Mouse (Mus musculus) Patski (cell line): ENCODE measurements around the gene Robo2. TPM values are rescaled to one million over a fixed set of nuclear protein-coding genes. Genes with fewer than 3 reads are reported as not detected.
"Not testable (repeated sequence)": the region's sequence is repeated elsewhere in the genome, so short reads cannot be mapped to it uniquely, and the experiment has no call there.

ENCODE experiments used
- ATAC-seq: fragments of 100-300 bp; one replicate; pipeline ENCODE4 v1.8.0; 2021
- CTCF ChIA-PET: fragments of 350-600 bp; sonication (Branson Sonifier 250); formaldehyde crosslinking; loops from one replicate; lab custom pipeline; 2022; ENCODE audit warnings: inconsistent platforms; lab: Charles Lee
- POLR2A ChIA-PET: fragments of 350-600 bp; sonication (Branson Sonifier 250); formaldehyde crosslinking; loops from one replicate; lab custom pipeline; 2022; ENCODE audit warnings: antibody characterized with exemption, inconsistent platforms; lab: Charles Lee
- DNase-seq: peaks from one replicate; pipeline ENCODE4 v3.0.0-alpha.2; 2011; ENCODE audit warnings: low read depth, low spot score
- H3K27me3 ChIP-seq: fragments of 371-371 bp; one replicate; pipeline ENCODE4 v1.5.1; 2021
- CTCF ChIP-seq: fragments of 100-300 bp; IDR thresholded peaks from one replicate; pipeline ENCODE4 v1.5.1; 2021
- in situ Hi-C: fragments of 300-500 bp; cut with MboI; formaldehyde crosslinking; loops from 3 replicates; pipeline ENCODE4 v1.11.1; 2018; ENCODE audit warnings: low pct_unique_long_range_greater_than_20kb, mixed read lengths
- polyA plus RNA-seq: library from polyadenylated mRNA; unstranded; gene quantifications from one replicate; pipeline ENCODE4 v1.2.3, GENCODE M21; 2021

The Robo2 gene
- polyA plus RNA-seq, 1 experiment from 2014 or later = 0.01 TPM

- ATAC-seq = no peak
- POLR2A ChIA-PET = no interaction called here
- CTCF ChIA-PET = no interaction called here
- TF ChIP-seq CTCF = no peak
- H3K27me3 ChIP-seq = no peaks in the 10 kb centered on the region
- no peak for DNase-seq
- in situ Hi-C loops = no loop called here
Observed at GRCm38 (mm10) chr16:74162041-74162440, 249.6 kb downstream of the Robo2 start.

- DNase-seq = no peak
- H3K27me3 ChIP-seq = no peaks in the 10 kb centered on the region
- in situ Hi-C loops = no loop called here
- ATAC-seq = no peak
- TF ChIP-seq CTCF = no peak
- POLR2A ChIA-PET = no interaction called here
- CTCF ChIA-PET = interaction anchor here (1.0 kb wide), 1 partner anchor 11 kb away, joined by 3 read pairs; no protein-coding TSS in a partner anchor
Observed at GRCm38 (mm10) chr16:74159189-74159588, 252.4 kb downstream of the Robo2 start.

GRCm38 (mm10) chr16:74136181-74136580, 275.4 kb downstream of the Robo2 start:
- DNase-seq (no peak), ATAC-seq (no peak)
- H3K27me3 ChIP-seq = no peaks in the 10 kb centered on the region
- ChIA-PET POLR2A (no interaction called here), CTCF (no interaction called here)
- in situ Hi-C loops = no loop called here
- TF ChIP-seq CTCF = no peak

GRCm38 (mm10) chr16:74132833-74133232, 278.8 kb downstream of the Robo2 start:
- TF ChIP-seq CTCF = no peak
- ChIA-PET POLR2A (no interaction called here), CTCF (no interaction called here)
- H3K27me3 ChIP-seq = no peaks in the 10 kb centered on the region
- DNase-seq (no peak), ATAC-seq (no peak)
- in situ Hi-C loops = no loop called here

- ChIA-PET CTCF (interaction anchor here (1.1 kb wide), 1 partner anchor 718 kb away, joined by 3 read pairs; no protein-coding TSS in a partner anchor), POLR2A (no interaction called here)
- no peak for TF ChIP-seq CTCF
- in situ Hi-C loops = no loop called here
- no peak for DNase-seq
- ATAC-seq = no peak
- H3K27me3 ChIP-seq = no peaks in the 10 kb centered on the region
Observed at GRCm38 (mm10) chr16:74131370-74131769, 280.3 kb downstream of the Robo2 start.

- DNase-seq (no peak), ATAC-seq (no peak)
- POLR2A ChIA-PET = no interaction called here
- in situ Hi-C loops = no loop called here
- no peak for TF ChIP-seq CTCF
- CTCF ChIA-PET = no interaction called here
- no peaks in the 10 kb centered on the region for H3K27me3 ChIP-seq
Observed at GRCm38 (mm10) chr16:74128443-74128983, 283.1 kb downstream of the Robo2 start.

- in situ Hi-C loops = no loop called here
- H3K27me3 ChIP-seq = no peaks in the 10 kb centered on the region
- no peak for ATAC-seq
- DNase-seq = no peak
- no peak for TF ChIP-seq CTCF
- ChIA-PET POLR2A (no interaction called here), CTCF (no interaction called here)
Observed at GRCm38 (mm10) chr16:74113155-74113554, 298.5 kb downstream of the Robo2 start.

- ATAC-seq (no peak), DNase-seq (no peak)
- in situ Hi-C loops = no loop called here
- no peaks in the 10 kb centered on the region for H3K27me3 ChIP-seq
- no peak for TF ChIP-seq CTCF
- POLR2A ChIA-PET = no interaction called here
- CTCF ChIA-PET = no interaction called here
Observed at GRCm38 (mm10) chr16:74111101-74111500, 300.5 kb downstream of the Robo2 start.

GRCm38 (mm10) chr16:74104449-74104848, 307.2 kb downstream of the Robo2 start:
- DNase-seq, CTCF ChIA-PET, POLR2A ChIA-PET, ATAC-seq, in situ Hi-C loops, H3K27me3 ChIP-seq: not testable (repeated sequence)

- ChIA-PET CTCF (no interaction called here), POLR2A (no interaction called here)
- no peaks in the 10 kb centered on the region for H3K27me3 ChIP-seq
- ATAC-seq = no peak
- TF ChIP-seq CTCF = no peak
- no peak for DNase-seq
- in situ Hi-C loops = no loop called here
Observed at GRCm38 (mm10) chr16:74092997-74093801, 318.4 kb downstream of the Robo2 start.

GRCm38 (mm10) chr16:74089951-74090350, 321.7 kb downstream of the Robo2 start:
- TF ChIP-seq CTCF = no peak
- no peaks in the 10 kb centered on the region for H3K27me3 ChIP-seq
- DNase-seq (no peak), ATAC-seq (no peak)
- POLR2A ChIA-PET = no interaction called here
- CTCF ChIA-PET = no interaction called here
- in situ Hi-C loops = no loop called here
